Mouse (Mus musculus): ENCODE measurements at regions not wholly inside any gene's neighbourhood (a gene's known extent, or its start where the extent isn't known, plus 50 kb on each side); places are given as distances from the start of the nearest gene placed in this dataset.

DNA sequence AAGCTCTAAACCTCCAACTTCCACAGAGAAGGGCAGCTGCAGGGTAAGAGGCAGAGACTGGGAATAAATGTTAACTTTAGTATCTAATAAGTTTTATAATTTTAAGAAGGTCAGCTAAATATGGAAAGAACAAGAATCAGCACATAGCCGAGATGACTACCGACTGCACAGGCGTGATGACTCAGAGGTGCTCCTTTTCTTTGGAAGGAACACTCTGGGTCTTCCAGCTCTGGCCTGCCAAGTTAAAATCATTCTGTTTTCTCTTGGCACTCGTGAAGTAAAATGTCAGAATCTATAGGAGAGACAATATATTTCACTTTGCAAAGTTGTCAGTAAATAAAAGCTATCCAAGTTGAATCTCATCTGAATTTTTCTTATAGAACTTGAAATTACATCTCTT, 96.2 kb upstream of the Magi2 start:
- Histone ChIP-seq H3K36me3 (ENCODE audit: control insufficient read depth, insufficient read depth, low read length) (no peaks in the 10 kb centered on the region), H3K4me2 (replicated peaks; ENCODE audit: low read depth, low read length, severe bottlenecking) (no peak overlapping the region), H3K9me3 (ENCODE audit: control insufficient read depth, low read length) (no peaks in the 10 kb centered on the region), H3K4me3 (replicated peaks; ENCODE audit: low read length) (no peak overlapping the region), H3K27me3 (ENCODE audit: control insufficient read depth, insufficient read depth, low read length) (no peaks in the 10 kb centered on the region), H3K27ac (replicated peaks; ENCODE audit: low read depth, low read length) (no peak overlapping the region), H3K9ac (ENCODE audit: low read depth, low read length, severe bottlenecking) (no peak overlapping the region), H3K4me1 (ENCODE audit: control insufficient read depth, insufficient read depth, low read length) (no peaks in the 10 kb centered on the region)
- no peak for TF ChIP-seq POLR2A (IDR thresholded peaks at IDR 0.05; ENCODE audit: borderline replicate concordance, extremely low read depth, insufficient read depth, insufficient read length)
- DNase-seq (ENCODE audit: low spot score) (no peak), ATAC-seq (ENCODE audit: low FRiP score, low read depth) (no peak)
- whole genome bisulfite sequencing, result 67% methylated on average over 4 of the region's 4 CpGs

DNA sequence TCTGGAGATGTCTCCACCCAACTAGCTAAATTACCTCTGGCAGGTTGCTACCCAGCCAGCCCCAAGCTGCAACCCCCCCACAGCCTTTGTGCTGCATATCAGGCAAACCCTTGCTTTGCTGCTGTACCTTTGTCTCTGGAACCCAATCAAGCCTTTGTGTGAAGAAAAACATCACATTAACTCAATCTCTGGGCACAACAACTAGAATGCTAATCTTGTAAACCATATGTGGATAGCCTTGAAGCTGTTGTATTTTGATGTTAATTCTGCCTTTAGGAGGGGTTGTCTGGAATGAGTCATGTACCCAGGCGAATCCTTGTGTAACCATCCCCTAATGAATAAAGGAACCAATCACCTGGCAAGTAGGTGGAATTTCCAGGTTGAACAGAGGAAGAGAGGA, 72.3 kb upstream of the Magi2 start:
- Histone ChIP-seq H3K9me3 (ENCODE audit: control insufficient read depth, low read length) (no peaks in the 10 kb centered on the region), H3K9ac (ENCODE audit: low read depth, low read length, severe bottlenecking) (no peak overlapping the region), H3K4me1 (ENCODE audit: control insufficient read depth, insufficient read depth, low read length) (no peaks in the 10 kb centered on the region), H3K4me2 (replicated peaks; ENCODE audit: low read depth, low read length, severe bottlenecking) (no peak overlapping the region), H3K27ac (replicated peaks; ENCODE audit: low read depth, low read length) (no peak overlapping the region), H3K4me3 (replicated peaks; ENCODE audit: low read length) (no peak overlapping the region), H3K27me3 (ENCODE audit: control insufficient read depth, insufficient read depth, low read length) (no peaks in the 10 kb centered on the region), H3K36me3 (ENCODE audit: control insufficient read depth, insufficient read depth, low read length) (no peaks in the 10 kb centered on the region)
- ATAC-seq (ENCODE audit: low FRiP score, low read depth) (no peak), DNase-seq (ENCODE audit: low spot score) (no peak)
- WGBS, result 59% methylated on average over 1 of the region's 1 CpGs
- no peak for TF ChIP-seq POLR2A (IDR thresholded peaks at IDR 0.05; ENCODE audit: borderline replicate concordance, extremely low read depth, insufficient read depth, insufficient read length)

- no peaks in the 10 kb centered on the region for H3K27me3 ChIP-seq (ENCODE audit: control insufficient read depth, insufficient read depth, low read length)
- no peak for TF ChIP-seq POLR2A (IDR thresholded peaks at IDR 0.05; ENCODE audit: borderline replicate concordance, extremely low read depth, insufficient read depth, insufficient read length)
- H3K4me3 ChIP-seq (replicated peaks; ENCODE audit: low read length), result no peak overlapping the region
- no peak overlapping the region for H3K27ac ChIP-seq (replicated peaks; ENCODE audit: low read depth, low read length)
- no peaks in the 10 kb centered on the region for H3K4me1 ChIP-seq (ENCODE audit: control insufficient read depth, insufficient read depth, low read length)
- no peaks in the 10 kb centered on the region for H3K36me3 ChIP-seq (ENCODE audit: control insufficient read depth, insufficient read depth, low read length)
- no peak overlapping the region for H3K9ac ChIP-seq (ENCODE audit: low read depth, low read length, severe bottlenecking)
- ATAC-seq (ENCODE audit: low FRiP score, low read depth) (no peak), DNase-seq (ENCODE audit: low spot score) (peak; percentile 23)
- H3K4me2 ChIP-seq (replicated peaks; ENCODE audit: low read depth, low read length, severe bottlenecking), result no peak overlapping the region
- 51% methylated on average over 3 of the region's 3 CpGs for WGBS
- H3K9me3 ChIP-seq (ENCODE audit: control insufficient read depth, low read length), result no peaks in the 10 kb centered on the region
Measured at GRCm38 (mm10) chr5:19158191-19158590, 68.6 kb upstream of the Magi2 start.

DNA sequence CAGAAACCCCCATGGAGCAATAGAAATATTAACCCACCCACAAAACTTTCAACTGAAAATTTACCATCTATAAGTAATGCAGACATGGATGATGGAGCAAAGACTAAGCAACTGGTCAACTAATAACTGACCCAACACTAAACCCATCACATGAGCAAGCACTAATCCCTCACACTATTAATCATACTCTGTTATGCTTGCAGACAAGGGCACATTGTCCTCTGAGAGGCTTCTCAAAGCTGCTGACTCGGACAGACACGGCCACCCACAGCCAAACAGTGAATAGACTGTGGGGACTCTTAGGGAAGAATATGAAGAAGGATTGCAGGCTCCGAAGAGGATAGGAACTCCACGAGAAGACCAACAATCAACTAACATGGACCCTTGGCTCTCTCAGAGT, 66.6 kb upstream of the Magi2 start:
- Histone ChIP-seq H3K4me1 (ENCODE audit: control insufficient read depth, insufficient read depth, low read length) (no peaks in the 10 kb centered on the region), H3K9me3 (ENCODE audit: control insufficient read depth, low read length) (no peaks in the 10 kb centered on the region)
- TF ChIP-seq POLR2A (IDR thresholded peaks at IDR 0.05; ENCODE audit: borderline replicate concordance, extremely low read depth, insufficient read depth, insufficient read length), result no peak

More for the DNA sequence above, 66.6 kb upstream of the Magi2 start:
- Histone ChIP-seq H3K27me3 (ENCODE audit: control insufficient read depth, insufficient read depth, low read length) (no peaks in the 10 kb centered on the region), H3K4me3 (replicated peaks; ENCODE audit: low read length) (no peak overlapping the region), H3K27ac (replicated peaks; ENCODE audit: low read depth, low read length) (no peak overlapping the region), H3K36me3 (ENCODE audit: control insufficient read depth, insufficient read depth, low read length) (no peaks in the 10 kb centered on the region), H3K4me2 (replicated peaks; ENCODE audit: low read depth, low read length, severe bottlenecking) (no peak overlapping the region), H3K9ac (ENCODE audit: low read depth, low read length, severe bottlenecking) (no peak overlapping the region)
- WGBS, result 75% methylated on average over 4 of the region's 4 CpGs
- no peak for DNase-seq (ENCODE audit: low spot score)
- no peak for ATAC-seq (ENCODE audit: low FRiP score, low read depth)
